Mouse (Mus musculus): ENCODE measurements around the gene Filip1. TPM values are rescaled to one million over a fixed set of nuclear protein-coding genes. Genes with fewer than 3 reads are reported as not detected.
"Not testable (repeated sequence)": the region's sequence is repeated elsewhere in the genome, so short reads cannot be mapped to it uniquely, and the experiment has no call there.

Gene Filip1
- 0.01 TPM for polyA plus RNA-seq (2012; fragmentation: generic; extraction: Trizol)
- long read RNA-seq, experiment 1: 0 reads
- long read RNA-seq, experiment 2: 0 reads

GRCm38 (mm10) chr9:80012751-80013150 lies at the start of gene Filip1:
Gene Filip1, minus strand, starts transcription at chr9:80012851.
- Histone ChIP-seq H3K79me2 (ENCODE audit: control insufficient read depth, insufficient read depth) (no peaks in the 10 kb centered on the region), H3K36me3 (ENCODE audit: control insufficient read depth, insufficient read depth) (no peaks in the 10 kb centered on the region), H3K79me3 (ENCODE audit: low read depth) (no peaks in the 10 kb centered on the region), H3K4me3 (ENCODE audit: insufficient read depth, poor library complexity, severe bottlenecking) (no peak within 1 kb of the TSS), H3ac (ENCODE audit: control insufficient read depth, insufficient read length, low read depth) (no peak within 1 kb of the TSS), H3K27me3 (ENCODE audit: control insufficient read depth, insufficient read depth, insufficient read length) (no peaks in the 10 kb centered on the region)
- TF ChIP-seq USF1 (IDR thresholded peaks at IDR 0.05; ENCODE audit: low read depth): no peak
- TF ChIP-seq CTCF (IDR thresholded peaks at IDR 0.05; ENCODE audit: control insufficient read depth, insufficient read depth, insufficient read length): no peak
- TF ChIP-seq MYOG (IDR thresholded peaks at IDR 0.05; ENCODE audit: control insufficient read depth, extremely low read depth, insufficient read length): no peak
- no peak for TF ChIP-seq CEBPB (IDR thresholded peaks at IDR 0.05; ENCODE audit: low read depth)
- no peak for TF ChIP-seq MAX (IDR thresholded peaks at IDR 0.05)
- no peak for TF ChIP-seq FOSL1 (IDR thresholded peaks at IDR 0.05; ENCODE audit: insufficient read depth, low read length, poor library complexity, severe bottlenecking)
- TF ChIP-seq MYOD1 (IDR thresholded peaks at IDR 0.05; ENCODE audit: control insufficient read depth, insufficient read length, low read depth): no peak

GRCm38 (mm10) chr9:80057690-80058089 lies 45.0 kb upstream of the Filip1 start:
- no peaks in the 10 kb centered on the region for H3K27me3 ChIP-seq (ENCODE audit: control insufficient read depth, insufficient read depth, insufficient read length)
- H3K79me2 ChIP-seq (ENCODE audit: control insufficient read depth, insufficient read depth): no peaks in the 10 kb centered on the region
- peak; percentile 68 for TF ChIP-seq FOSL1 (IDR thresholded peaks at IDR 0.05; ENCODE audit: insufficient read depth, low read length, poor library complexity, severe bottlenecking)
- TF ChIP-seq MAX (IDR thresholded peaks at IDR 0.05): no peak
- H3K79me3 ChIP-seq (ENCODE audit: low read depth): no peaks in the 10 kb centered on the region
- no peak overlapping the region for H3ac ChIP-seq (ENCODE audit: control insufficient read depth, insufficient read length, low read depth)
- no peak overlapping the region for H3K4me3 ChIP-seq (ENCODE audit: insufficient read depth, poor library complexity, severe bottlenecking)
- no peaks in the 10 kb centered on the region for H3K36me3 ChIP-seq (ENCODE audit: control insufficient read depth, insufficient read depth)

- Histone ChIP-seq H3K4me3 (ENCODE audit: insufficient read depth, poor library complexity, severe bottlenecking) (no peak overlapping the region), H3K79me2 (ENCODE audit: control insufficient read depth, insufficient read depth) (no peaks in the 10 kb centered on the region)
- no peak for TF ChIP-seq MYOG (IDR thresholded peaks at IDR 0.05; ENCODE audit: control insufficient read depth, extremely low read depth, insufficient read length)
- TF ChIP-seq FOSL1 (IDR thresholded peaks at IDR 0.05; ENCODE audit: insufficient read depth, low read length, poor library complexity, severe bottlenecking): no peak
- no peak for TF ChIP-seq CTCF (IDR thresholded peaks at IDR 0.05; ENCODE audit: control insufficient read depth, insufficient read depth, insufficient read length)
- no peak for TF ChIP-seq CEBPB (IDR thresholded peaks at IDR 0.05; ENCODE audit: low read depth)
Measured at GRCm38 (mm10) chr9:80052951-80053350, 40.3 kb upstream of the Filip1 start.

GRCm38 (mm10) chr9:80049271-80049670 lies 36.6 kb upstream of the Filip1 start:
- not testable (repeated sequence) for H3ac ChIP-seq (ENCODE audit: control insufficient read depth, insufficient read length, low read depth); H3K27me3 ChIP-seq (ENCODE audit: control insufficient read depth, insufficient read depth, insufficient read length); H3K79me3 ChIP-seq (ENCODE audit: low read depth); H3K4me3 ChIP-seq (ENCODE audit: insufficient read depth, poor library complexity, severe bottlenecking); H3K36me3 ChIP-seq (ENCODE audit: control insufficient read depth, insufficient read depth); H3K79me2 ChIP-seq (ENCODE audit: control insufficient read depth, insufficient read depth)

More at GRCm38 (mm10) chr9:80052951-80053350, 40.3 kb upstream of the Filip1 start:
- H3K27me3 ChIP-seq (ENCODE audit: control insufficient read depth, insufficient read depth, insufficient read length): no peaks in the 10 kb centered on the region
- no peaks in the 10 kb centered on the region for H3K79me3 ChIP-seq (ENCODE audit: low read depth)
- no peaks in the 10 kb centered on the region for H3K36me3 ChIP-seq (ENCODE audit: control insufficient read depth, insufficient read depth)
- no peak overlapping the region for H3ac ChIP-seq (ENCODE audit: control insufficient read depth, insufficient read length, low read depth)

GRCm38 (mm10) chr9:80044301-80044700 lies 31.6 kb upstream of the Filip1 start:
- H3K27me3 ChIP-seq (ENCODE audit: control insufficient read depth, insufficient read depth, insufficient read length); H3K79me2 ChIP-seq (ENCODE audit: control insufficient read depth, insufficient read depth); H3K36me3 ChIP-seq (ENCODE audit: control insufficient read depth, insufficient read depth); H3K4me3 ChIP-seq (ENCODE audit: insufficient read depth, poor library complexity, severe bottlenecking); H3ac ChIP-seq (ENCODE audit: control insufficient read depth, insufficient read length, low read depth); H3K79me3 ChIP-seq (ENCODE audit: low read depth): not testable (repeated sequence)

GRCm38 (mm10) chr9:80039296-80039815 lies 26.7 kb upstream of the Filip1 start:
- Histone ChIP-seq H3K27me3 (ENCODE audit: control insufficient read depth, insufficient read depth, insufficient read length) (no peaks in the 10 kb centered on the region), H3ac (ENCODE audit: control insufficient read depth, insufficient read length, low read depth) (no peak overlapping the region), H3K79me3 (ENCODE audit: low read depth) (no peaks in the 10 kb centered on the region), H3K36me3 (ENCODE audit: control insufficient read depth, insufficient read depth) (no peaks in the 10 kb centered on the region), H3K4me3 (ENCODE audit: insufficient read depth, poor library complexity, severe bottlenecking) (no peak overlapping the region), H3K79me2 (ENCODE audit: control insufficient read depth, insufficient read depth) (no peaks in the 10 kb centered on the region)
- no peak for TF ChIP-seq CTCF (IDR thresholded peaks at IDR 0.05; ENCODE audit: control insufficient read depth, insufficient read depth, insufficient read length)
- TF ChIP-seq FOSL1 (IDR thresholded peaks at IDR 0.05; ENCODE audit: insufficient read depth, low read length, poor library complexity, severe bottlenecking): no peak
- TF ChIP-seq MYOG (IDR thresholded peaks at IDR 0.05; ENCODE audit: control insufficient read depth, extremely low read depth, insufficient read length): no peak
- TF ChIP-seq USF1 (IDR thresholded peaks at IDR 0.05; ENCODE audit: low read depth): no peak
- TF ChIP-seq CEBPB (IDR thresholded peaks at IDR 0.05; ENCODE audit: low read depth): no peak
- TF ChIP-seq MYOD1 (IDR thresholded peaks at IDR 0.05; ENCODE audit: control insufficient read depth, insufficient read length, low read depth): no peak
- no peak for TF ChIP-seq MAX (IDR thresholded peaks at IDR 0.05)

Measured in C2C12 (cell line).